In genomic region chr11:71751174-71751611, GRCm38 (mm10) we compare ENCODE assay signal across 9 mouse cellular contexts. TPM values are rescaled to one million over a fixed set of nuclear protein-coding genes. Genes with fewer than 3 reads are reported as not detected.
DNase-seq lines count a peak whose midpoint lies in the region; ATAC-seq lines count a peak whose summit lies in the region.
"Had no signal": no experiment of that assay in that cellular context is flagged by ENCODE, and none has a peak within 500 bp of the region (broad histone marks: within the 10 kb centered on the region; RNA-seq: fewer than 3 reads in every experiment).

No protein-coding gene starts in this region.

- H3K4me3 ChIP-seq in forebrain, embryonic 10.5 days: peak overlapping the region; percentile 80
- H3K4me3 ChIP-seq in midbrain, embryonic 12.5 days: peak overlapping the region; percentile 78

- H3K27me3 ChIP-seq in forebrain, embryonic 10.5 days (ENCODE audit: poor library complexity, severe bottlenecking): peaks cover 33% of the 10 kb centered on the region
- H3K27me3 ChIP-seq in midbrain, embryonic 12.5 days: 0 out of 2 replicates have a peak, but pooled peaks cover 4% of the 10 kb centered on the region

- DNase-seq in gastrocnemius, postnatal 10 days: peak; percentile 29
- no peak for DNase-seq in gastrocnemius, adult 8-10 months (ENCODE audit: low spot score in 2 of 2)
- DNase-seq in Muller cell, postnatal 12 days (ENCODE audit: inconsistent ontology term): peak; percentile 52
- peak; percentile 38 for DNase-seq in forebrain, embryonic 10.5 days (ENCODE audit: extremely low spot score, low spot score)
- peak; percentile 17 to 49 for DNase-seq in kidney, postnatal 25 days
- DNase-seq in spleen, adult 12 weeks (ENCODE audit: low spot score): no peak

- peaks cover 71% of the 10 kb centered on the region for H3K4me1 ChIP-seq in forebrain, embryonic 10.5 days
- H3K4me1 ChIP-seq in midbrain, embryonic 12.5 days: peaks cover 56% of the 10 kb centered on the region

- H3K36me3 ChIP-seq in forebrain, embryonic 10.5 days (replicated peaks): no peaks in the 10 kb centered on the region
- no peaks in the 10 kb centered on the region for H3K36me3 ChIP-seq in midbrain, embryonic 12.5 days
- H3K36me3 ChIP-seq: G1E had no signal

- peak overlapping the region; percentile 93 for H3K27ac ChIP-seq in forebrain, embryonic 10.5 days
- peak overlapping the region; percentile 85 for H3K27ac ChIP-seq in midbrain, embryonic 12.5 days (replicated peaks)

- WGBS in forebrain, embryonic 10.5 days: under 1% methylated on average over 41 of the region's 41 CpGs
- 1% methylated on average over 41 of the region's 41 CpGs for WGBS in midbrain, embryonic 12.5 days

- peak overlapping the region; percentile 82 for H3K4me2 ChIP-seq in midbrain, embryonic 12.5 days (replicated peaks)

- H3K9me3 ChIP-seq in forebrain, embryonic 10.5 days: no peaks in the 10 kb centered on the region; the same call in 1 of the 2 replicates
- H3K9me3 ChIP-seq in midbrain, embryonic 12.5 days: no peaks in the 10 kb centered on the region

- ATAC-seq in midbrain, embryonic 12.5 days (ENCODE audit: low FRiP score, low read depth): peak; percentile 51; the same call in 1 of the 2 replicates
- no peak for ATAC-seq in granulocyte monocyte progenitor cell, adult 5-6 weeks (replicated peaks; ENCODE audit: poor library complexity, severe bottlenecking)

- H3K9ac ChIP-seq in midbrain, embryonic 12.5 days (replicated peaks): peak overlapping the region; percentile 95

RNA-seq across cellular contexts. Expression of gene Wscd1, which starts 1.5 kb away (rescaled TPM):
- 10 to 100 TPM in 1 of 2 experiments, 1 to 10 TPM in 1; 9.6 to 10.2 TPM for total RNA-seq in gastrocnemius, postnatal 10 days (2021)
- 1 to 10 TPM; 1.2 to 2.4 (median 2.2) TPM for total RNA-seq in gastrocnemius, adult 8-10 months (2022)
- 41.0 and 47.5 TPM in 2 replicates for polyA plus RNA-seq in forebrain, embryonic 10.5 days (2016; fragmentation: Nextera tagmentation; extraction: Ambion mirVana)
- polyA plus RNA-seq in midbrain, embryonic 12.5 days (2016; fragmentation: Nextera tagmentation; extraction: Ambion mirVana): 94.6 and 109 TPM in 2 replicates
- total RNA-seq in granulocyte monocyte progenitor cell, adult 5-6 weeks (2014; fragmentation: Nextera tagmentation): not detected in 2 replicates
- total RNA-seq in granulocyte monocyte progenitor cell, adult 5-6 weeks (2017): not detected in 2 replicates
- polyA plus RNA-seq: G1E had no signal

Comparison
In these comparisons a context has a peak if more than half of its experiments do, and no peak if none do; other contexts are left out.
1. DNase-seq: peak in gastrocnemius, postnatal 10 days (single experiment), Muller cell, postnatal 12 days (single experiment), forebrain, embryonic 10.5 days (single experiment) and kidney, postnatal 25 days (2 of 2); none in gastrocnemius, adult 8-10 months (0 of 2) and spleen, adult 12 weeks (single experiment).